Mouse (Mus musculus) brain, embryonic 14.5 days (tissue): ENCODE results near the gene Atg3.

Experiments used
- CTCF ChIP-seq: fragments of 200-500 bp; IDR thresholded peaks from 2 replicates; pipeline ENCODE4 v1.5.1; 2012; ENCODE audit warnings: inconsistent platforms, mild to moderate bottlenecking, moderate library complexity, borderline replicate concordance; ENCODE audit not compliant: insufficient read depth, insufficient read length; ENCODE audit errors: extremely low read depth
- POLR2A ChIP-seq: fragments of 200-500 bp; IDR thresholded peaks from 2 replicates; pipeline ENCODE4 v1.6.1; 2012; ENCODE audit warnings: mild to moderate bottlenecking, inconsistent platforms, borderline replicate concordance; ENCODE audit not compliant: poor library complexity, insufficient read depth, insufficient read length, severe bottlenecking; ENCODE audit errors: extremely low read depth

DNA sequence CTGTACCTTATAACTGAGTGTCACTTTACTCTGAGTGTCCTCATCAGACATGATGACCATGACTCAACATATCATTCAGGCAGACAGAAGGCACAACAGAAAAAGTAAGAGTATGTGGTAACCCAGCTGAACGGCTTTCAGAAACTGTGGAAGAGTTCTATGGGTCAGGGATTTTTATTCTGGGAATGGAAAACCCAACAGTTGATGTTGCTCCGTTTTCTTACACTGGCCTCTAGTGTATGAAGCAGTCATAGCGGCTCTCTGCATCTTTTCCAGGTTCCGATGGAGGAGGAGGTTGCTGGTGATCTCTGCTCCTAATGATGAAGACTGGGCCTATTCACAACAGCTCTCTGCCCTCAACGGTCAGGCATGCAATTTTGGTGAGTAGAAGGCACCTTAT, 36.0 kb upstream of the Atg3 start:
- TF ChIP-seq POLR2A: no peak
- TF ChIP-seq CTCF: peak; percentile 33; the same call in 1 of the 2 replicates
